Comparison of ENCODE assay signal across 2 mouse cellular contexts in the genomic region with DNA sequence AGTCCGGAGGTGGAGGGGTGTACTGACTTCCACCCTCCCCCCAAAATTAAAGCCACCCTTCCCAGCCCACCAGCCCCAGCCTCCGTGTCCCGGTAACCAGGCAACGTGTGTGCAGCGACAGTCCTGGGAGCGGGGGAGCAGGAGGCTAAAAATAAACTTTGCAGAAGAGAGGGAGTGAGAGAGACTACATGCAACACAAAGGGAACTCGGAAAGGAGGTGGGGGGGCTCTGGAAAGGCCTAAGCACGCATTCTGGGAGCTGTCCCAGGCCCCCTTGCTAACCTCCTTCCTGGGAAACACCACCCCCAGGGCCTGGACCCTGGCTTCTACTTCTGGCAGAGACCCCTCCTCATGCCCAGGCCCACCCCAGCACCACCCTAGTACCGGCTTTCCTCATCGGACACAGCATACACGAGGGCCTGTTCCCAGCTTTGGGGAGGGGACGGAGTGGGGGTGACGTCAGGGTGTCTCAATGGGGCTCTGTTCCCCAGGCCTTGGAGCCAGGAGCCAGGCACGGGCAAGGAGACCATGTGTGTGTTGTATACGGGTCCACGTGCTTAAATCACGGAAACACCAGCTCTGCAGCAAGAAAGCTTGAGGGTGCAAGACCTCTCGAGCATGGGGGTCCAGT.
A peak's percentile ranks its signal among the peaks of the same experiment; 100 is the strongest.
TF ChIP-seq lines count a peak whose summit lies in the region.

No protein-coding gene starts in this region.

TF ChIP-seq in CH12.LX, 34 proteins besides CTCF, POLR2A, EP300 and RAD21:
- TF ChIP-seq USF1 (IDR thresholded peaks at IDR 0.05; ENCODE audit: low read depth, low read length): no peak
- peak; percentile 28; the same call in 1 of the 2 replicates for TF ChIP-seq MYC (IDR thresholded peaks at IDR 0.05; ENCODE audit: low read depth, low read length)

TF ChIP-seq in MEL, 35 proteins besides CTCF, POLR2A, EP300 and RAD21:
- no peak for TF ChIP-seq TCF12 (IDR thresholded peaks at IDR 0.05; ENCODE audit: low read depth, low read length)
- no peak for TF ChIP-seq MXI1 (IDR thresholded peaks at IDR 0.05; ENCODE audit: low read depth, low read length)
- TF ChIP-seq ZKSCAN1 (IDR thresholded peaks at IDR 0.05; ENCODE audit: low read depth, low read length): no peak
- TF ChIP-seq ZMIZ1 (IDR thresholded peaks at IDR 0.05; ENCODE audit: low read depth, low read length): no peak
- TF ChIP-seq HCFC1 (IDR thresholded peaks at IDR 0.05; ENCODE audit: low read depth, low read length): no peak
- TF ChIP-seq UBTF (IDR thresholded peaks at IDR 0.05; ENCODE audit: borderline replicate concordance, insufficient read depth, low read depth, low read length): no peak
- no peak for TF ChIP-seq USF1 (IDR thresholded peaks at IDR 0.05; ENCODE audit: low read depth, low read length)
- TF ChIP-seq ZC3H11A (IDR thresholded peaks at IDR 0.05; ENCODE audit: low read depth, low read length): no peak
- no peak for TF ChIP-seq SIN3A (IDR thresholded peaks at IDR 0.05; ENCODE audit: low read length)
- TF ChIP-seq ETS1 (IDR thresholded peaks at IDR 0.05; ENCODE audit: low read depth, low read length): no peak
- no peak for TF ChIP-seq KAT2A (conservative IDR thresholded peaks at IDR 0.05; ENCODE audit: low read depth, low read length)
- no peak for TF ChIP-seq JUND (IDR thresholded peaks at IDR 0.05; ENCODE audit: low read depth, low read length)
- TF ChIP-seq POLR2AphosphoS5 (IDR thresholded peaks at IDR 0.05; ENCODE audit: borderline replicate concordance, low read depth, low read length): no peak
- TF ChIP-seq SMC3 (IDR thresholded peaks at IDR 0.05; ENCODE audit: low read depth, low read length): no peak
- TF ChIP-seq GABPA (IDR thresholded peaks at IDR 0.05; ENCODE audit: low read depth, low read length): no peak
- TF ChIP-seq MEF2A (IDR thresholded peaks at IDR 0.05; ENCODE audit: extremely low read depth, insufficient replicate concordance, low read depth, low read length, poor library complexity, severe bottlenecking): no peak
- no peak for TF ChIP-seq MAX (IDR thresholded peaks at IDR 0.05; ENCODE audit: low read length)
- TF ChIP-seq NELFE (IDR thresholded peaks at IDR 0.05; ENCODE audit: low read depth, low read length): no peak
- TF ChIP-seq ZNF384 (IDR thresholded peaks at IDR 0.05; ENCODE audit: low read depth, low read length): no peak
- TF ChIP-seq NRF1 (IDR thresholded peaks at IDR 0.05; ENCODE audit: insufficient read depth, low read depth, low read length, poor library complexity, severe bottlenecking): no peak
